Mouse (Mus musculus) liver, embryonic 16.5 days (tissue): ENCODE data around the gene Dusp14. TPM values are rescaled to one million over a fixed set of nuclear protein-coding genes. Genes with fewer than 3 reads are reported as not detected.

Experiments
- ATAC-seq: fragments of 200-750 bp; cut with Nextera tagmentation; 2 replicates; pipeline ENCODE4 v1.8.0; 2017; ENCODE audit warnings: low read depth, mild to moderate bottlenecking, moderate number of reproducible peaks, moderate library complexity
- H3K27ac ChIP-seq: fragments of 300-500 bp; sonication (generic); 2 replicates; pipeline ENCODE4 v1.5.1; 2014; ENCODE audit warnings: mild to moderate bottlenecking, low read length
- H3K27me3 ChIP-seq: fragments of 300-500 bp; sonication (generic); 2 replicates; pipeline ENCODE4 v1.6.1; 2014; ENCODE audit warnings: low read depth, low read length, mixed read lengths; ENCODE audit not compliant: control insufficient read depth, insufficient read depth
- H3K36me3 ChIP-seq: fragments of 300-500 bp; sonication (generic); 2 replicates; pipeline ENCODE4 v1.6.1; 2014; ENCODE audit warnings: mild to moderate bottlenecking; ENCODE audit not compliant: control insufficient read depth, insufficient read depth
- H3K4me1 ChIP-seq: fragments of 300-500 bp; sonication (generic); 2 replicates; pipeline ENCODE4 v1.6.1; 2014; ENCODE audit warnings: low read depth, low read length, mixed read lengths; ENCODE audit not compliant: control insufficient read depth
- H3K4me2 ChIP-seq: fragments of 300-500 bp; sonication (generic); 2 replicates; pipeline ENCODE4 v1.6.1; 2014; ENCODE audit warnings: low read depth, low read length, mixed read lengths
- H3K4me3 ChIP-seq: fragments of 300-500 bp; sonication (generic); 2 replicates; pipeline ENCODE4 v1.5.1; 2014; ENCODE audit warnings: low read depth, mild to moderate bottlenecking, low read length
- H3K9ac ChIP-seq: fragments of 300-500 bp; sonication (generic); 2 replicates; pipeline ENCODE4 v1.6.1; 2014; ENCODE audit warnings: low read depth, low read length
- H3K9me3 ChIP-seq: fragments of 300-500 bp; sonication (generic); replicated peaks from 2 replicates; pipeline ENCODE4 v1.6.1; 2016; ENCODE audit warnings: low read length; ENCODE audit not compliant: control insufficient read depth
- WGBS: fragments of 180-500 bp; shearing (Covaris S2); extraction: QIAGEN DNeasy Blood & Tissue Kit; methylation state at CpG from one replicate; pipeline ENCODE4 v1.1.7; 2014; ENCODE audit not compliant: insufficient replicate concordance; 5-methylcytosine and 5-hydroxymethylcytosine counted together
- polyA plus RNA-seq: library from polyadenylated mRNA; unstranded; fragments of >200 nt; fragmentation: Nextera tagmentation; extraction: Ambion mirVana; gene quantifications from 2 replicates; pipeline ENCODE4 v1.2.1, GENCODE M21; 2015

Dusp14 gene
- polyA plus RNA-seq = 1.5 and 1.8 TPM in 2 replicates

DNA sequence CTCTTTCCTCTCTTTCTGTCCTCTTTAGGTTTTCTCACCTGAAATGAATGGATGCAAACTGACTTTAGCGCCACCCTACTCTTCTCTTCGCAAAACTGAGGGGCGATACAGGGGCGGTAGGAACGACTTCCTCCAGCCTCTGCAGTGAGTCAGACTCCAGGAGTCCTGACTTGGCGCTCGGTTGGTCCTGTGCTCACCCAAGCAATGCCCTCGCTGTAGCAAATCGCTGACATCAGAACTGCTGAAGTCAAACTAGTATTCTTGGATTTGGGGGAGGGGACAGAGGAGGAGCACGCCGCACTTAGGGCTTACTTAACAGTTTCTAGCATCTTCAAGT is at the start of gene Dusp14:
Dusp14 (minus strand) TSS at position 228 of the 337 bp plus-strand sequence.
- WGBS = 8% methylated on average over 11 of the region's 11 CpGs
- H3K4me3 ChIP-seq = peak within 1 kb of the TSS; percentile 54
- H3K9me3 ChIP-seq = no peaks in the 10 kb centered on the region
- H3K4me2 ChIP-seq = peak within 1 kb of the TSS; percentile 60
- ATAC-seq = no peak
- H3K27me3 ChIP-seq = peaks cover 44% of the 10 kb centered on the region
- peaks cover 6% of the 10 kb centered on the region for H3K4me1 ChIP-seq
- H3K9ac ChIP-seq = 0 out of 2 replicates have a peak within 1 kb of the TSS, but pooled peaks have one; percentile 6
- no peaks in the 10 kb centered on the region for H3K36me3 ChIP-seq
- H3K27ac ChIP-seq = no peak within 1 kb of the TSS

DNA sequence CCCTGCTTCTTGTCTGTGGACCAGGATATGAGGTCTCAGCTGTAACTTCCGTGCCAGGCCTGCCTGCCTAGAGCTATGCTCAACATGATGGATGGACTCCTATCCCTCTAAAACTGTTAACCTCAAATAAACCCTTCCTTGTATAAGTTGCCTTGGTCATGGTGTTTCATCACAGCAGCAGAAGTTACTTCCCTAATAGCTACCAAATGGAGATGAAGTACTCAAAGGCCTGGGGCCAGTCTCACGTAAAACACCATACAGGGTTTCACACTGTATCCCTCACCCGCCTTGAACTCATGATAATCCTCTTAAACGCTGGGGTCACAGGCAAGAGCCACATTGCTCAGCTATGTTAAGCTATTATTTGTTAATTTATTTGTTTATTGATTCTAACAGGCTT is 48.4 kb upstream of the Dusp14 start:
- no peak for ATAC-seq
- Histone ChIP-seq H3K9me3 (no peaks in the 10 kb centered on the region), H3K4me2 (no peak overlapping the region), H3K4me1 (no peaks in the 10 kb centered on the region; the same call in 1 of the 2 replicates), H3K4me3 (no peak overlapping the region), H3K27me3 (no peaks in the 10 kb centered on the region), H3K9ac (no peak overlapping the region), H3K27ac (no peak overlapping the region), H3K36me3 (0 out of 2 replicates have a peak, but pooled peaks cover 2% of the 10 kb centered on the region)
- 70% methylated on average over 4 of the region's 4 CpGs for WGBS

DNA sequence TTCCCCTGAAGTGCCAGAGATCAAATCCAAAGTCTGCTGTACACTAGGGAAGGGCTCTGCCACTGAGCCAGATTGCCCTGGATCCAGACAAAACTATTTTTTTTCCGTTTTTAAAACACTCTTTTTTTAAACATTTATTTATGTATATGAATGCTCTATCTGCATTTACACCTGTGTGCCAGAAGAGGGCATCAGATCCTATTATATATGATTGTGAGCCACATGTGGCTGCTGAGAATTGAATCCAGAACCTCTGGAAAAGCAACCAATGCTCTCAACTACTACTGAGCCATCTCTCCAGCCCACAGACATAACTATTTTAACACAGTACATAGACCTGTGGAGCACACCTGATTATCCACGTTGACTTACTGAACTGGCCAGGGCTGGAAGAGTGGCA is 47.2 kb upstream of the Dusp14 start:
- Histone ChIP-seq H3K4me1 (no peaks in the 10 kb centered on the region; the same call in 1 of the 2 replicates), H3K36me3 (0 out of 2 replicates have a peak, but pooled peaks cover 2% of the 10 kb centered on the region), H3K9ac (no peak overlapping the region), H3K27ac (no peak overlapping the region), H3K27me3 (no peaks in the 10 kb centered on the region), H3K9me3 (no peaks in the 10 kb centered on the region), H3K4me3 (no peak overlapping the region), H3K4me2 (no peak overlapping the region)
- no peak for ATAC-seq
- 52% methylated on average over 2 of the region's 2 CpGs for WGBS

DNA sequence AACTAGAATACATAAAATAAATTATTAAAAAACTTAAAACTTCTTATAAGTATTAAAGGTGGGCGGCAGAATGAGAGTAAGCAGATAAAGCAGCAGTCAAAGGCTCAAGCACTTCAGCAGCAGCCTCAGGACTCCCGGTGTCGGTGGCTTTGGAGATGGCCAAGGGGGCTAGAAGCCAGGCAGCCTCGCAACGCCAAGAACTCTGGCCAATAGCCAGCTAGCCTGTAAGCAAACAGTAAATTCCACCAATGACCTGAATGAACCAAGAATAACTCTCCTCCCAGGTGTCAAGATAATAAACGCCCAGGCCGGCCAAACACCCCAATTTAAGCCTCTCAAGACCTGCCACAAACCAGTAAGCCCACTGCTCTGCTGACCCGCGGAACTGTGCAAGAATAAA is 46.6 kb upstream of the Dusp14 start:
- 84% methylated on average over 9 of the region's 9 CpGs for WGBS
- H3K27ac ChIP-seq = no peak overlapping the region
- H3K4me2 ChIP-seq = no peak overlapping the region
- H3K36me3 ChIP-seq = 0 out of 2 replicates have a peak, but pooled peaks cover 2% of the 10 kb centered on the region
- H3K9ac ChIP-seq = no peak overlapping the region
- no peaks in the 10 kb centered on the region; the same call in 1 of the 2 replicates for H3K4me1 ChIP-seq
- no peaks in the 10 kb centered on the region for H3K9me3 ChIP-seq
- no peaks in the 10 kb centered on the region for H3K27me3 ChIP-seq
- no peak for ATAC-seq
- H3K4me3 ChIP-seq = no peak overlapping the region

DNA sequence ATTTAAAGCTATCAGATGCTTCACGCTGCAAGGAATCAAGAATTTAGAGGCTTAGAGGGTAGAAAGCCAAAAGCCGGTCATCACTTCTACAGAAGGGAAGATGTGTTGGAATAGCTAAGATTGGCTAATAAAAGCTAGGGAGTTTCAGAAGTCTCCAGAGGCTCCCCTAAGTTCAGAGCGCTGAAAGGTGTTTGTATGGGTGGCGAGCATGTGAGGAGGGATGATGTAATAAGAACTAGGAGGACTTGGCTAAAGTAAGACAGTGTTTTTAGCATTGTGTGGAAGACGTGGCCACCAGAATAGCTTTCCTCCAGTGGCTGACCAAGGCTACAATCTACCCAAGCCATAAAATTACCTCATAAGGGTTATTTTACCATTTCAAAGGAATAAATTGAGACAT is 44.6 kb upstream of the Dusp14 start:
- Histone ChIP-seq H3K4me3 (no peak overlapping the region), H3K27me3 (no peaks in the 10 kb centered on the region), H3K27ac (no peak overlapping the region), H3K4me1 (no peaks in the 10 kb centered on the region; the same call in 1 of the 2 replicates), H3K36me3 (peaks cover 5% of the 10 kb centered on the region; the same call in 1 of the 2 replicates), H3K9me3 (no peaks in the 10 kb centered on the region), H3K9ac (no peak overlapping the region), H3K4me2 (no peak overlapping the region)
- ATAC-seq = no peak
- WGBS = 80% methylated on average over 5 of the region's 5 CpGs

DNA sequence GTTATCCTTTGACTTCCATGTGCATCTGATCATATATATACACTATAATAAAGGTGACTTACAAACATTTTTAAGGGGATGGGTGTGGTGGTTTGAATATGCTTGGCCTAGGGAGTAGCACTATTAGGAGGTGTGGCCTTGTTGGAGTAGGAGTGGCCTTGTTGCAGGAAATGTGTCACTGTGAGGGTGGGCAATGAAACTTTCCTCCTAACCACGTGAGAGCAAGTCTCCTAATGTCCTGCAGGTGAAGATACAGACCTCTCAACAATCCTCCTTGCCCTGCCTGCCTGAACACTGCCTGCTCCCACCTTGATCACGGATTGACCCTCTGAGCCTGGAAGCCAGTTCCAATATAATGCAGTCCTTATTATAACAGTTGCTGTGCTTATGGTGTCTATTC is 38.1 kb upstream of the Dusp14 start:
- no peak overlapping the region for H3K27ac ChIP-seq
- no peak overlapping the region for H3K9ac ChIP-seq
- 44% methylated on average over 2 of the region's 2 CpGs for WGBS
- H3K36me3 ChIP-seq = peaks cover 10% of the 10 kb centered on the region; the same call in 1 of the 2 replicates
- no peak for ATAC-seq
- no peak overlapping the region for H3K4me2 ChIP-seq
- no peaks in the 10 kb centered on the region for H3K27me3 ChIP-seq
- no peaks in the 10 kb centered on the region for H3K4me1 ChIP-seq
- H3K9me3 ChIP-seq = no peaks in the 10 kb centered on the region
- no peak overlapping the region for H3K4me3 ChIP-seq

DNA sequence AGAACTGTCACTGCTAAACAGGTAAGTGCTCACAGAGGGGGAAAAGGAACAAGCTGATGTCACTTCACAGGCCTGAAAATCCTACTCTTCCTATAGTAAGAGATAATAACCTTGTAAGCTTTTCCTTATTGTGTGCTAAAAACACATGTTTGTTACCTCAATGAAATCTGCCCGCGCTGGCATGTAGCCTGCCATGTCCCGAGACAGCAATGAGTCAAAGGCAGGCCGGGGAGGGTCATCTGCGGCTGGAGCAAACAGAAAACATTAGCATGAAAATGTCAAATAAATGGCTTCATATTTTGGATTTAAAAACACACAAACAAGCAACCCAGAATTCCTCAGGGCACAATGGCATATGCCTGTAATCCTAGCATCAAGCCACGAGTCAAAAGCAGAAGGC is 35.0 kb upstream of the Dusp14 start:
- Histone ChIP-seq H3K4me1 (no peaks in the 10 kb centered on the region), H3K27ac (no peak overlapping the region), H3K27me3 (no peaks in the 10 kb centered on the region), H3K4me3 (no peak overlapping the region), H3K4me2 (no peak overlapping the region), H3K9me3 (no peaks in the 10 kb centered on the region), H3K9ac (no peak overlapping the region), H3K36me3 (peaks cover 6% of the 10 kb centered on the region; the same call in 1 of the 2 replicates)
- WGBS = 83% methylated on average over 6 of the region's 6 CpGs
- no peak for ATAC-seq

DNA sequence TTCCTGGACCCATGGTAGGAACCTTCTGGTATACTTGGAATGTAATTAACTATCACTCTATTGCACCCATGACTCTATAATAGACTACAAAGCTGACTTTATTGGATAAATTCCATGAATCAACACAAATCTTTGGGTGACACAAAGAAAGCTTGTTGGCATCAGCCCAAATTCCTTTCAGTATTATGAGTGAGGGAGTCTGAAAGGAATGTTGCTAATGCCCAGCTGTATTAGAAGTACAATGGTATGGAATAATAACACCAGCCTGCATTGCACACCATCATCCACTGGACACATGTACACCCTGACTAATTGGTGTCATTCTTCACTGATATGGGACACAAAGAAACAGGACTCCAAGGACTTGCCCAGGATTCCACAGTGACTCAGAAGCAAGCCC is 32.1 kb upstream of the Dusp14 start:
- no peak for ATAC-seq
- Histone ChIP-seq H3K36me3 (peaks cover 6% of the 10 kb centered on the region; the same call in 1 of the 2 replicates), H3K4me1 (no peaks in the 10 kb centered on the region), H3K4me2 (no peak overlapping the region), H3K27ac (no peak overlapping the region), H3K27me3 (no peaks in the 10 kb centered on the region), H3K9me3 (no peaks in the 10 kb centered on the region), H3K9ac (no peak overlapping the region), H3K4me3 (no peak overlapping the region)

DNA sequence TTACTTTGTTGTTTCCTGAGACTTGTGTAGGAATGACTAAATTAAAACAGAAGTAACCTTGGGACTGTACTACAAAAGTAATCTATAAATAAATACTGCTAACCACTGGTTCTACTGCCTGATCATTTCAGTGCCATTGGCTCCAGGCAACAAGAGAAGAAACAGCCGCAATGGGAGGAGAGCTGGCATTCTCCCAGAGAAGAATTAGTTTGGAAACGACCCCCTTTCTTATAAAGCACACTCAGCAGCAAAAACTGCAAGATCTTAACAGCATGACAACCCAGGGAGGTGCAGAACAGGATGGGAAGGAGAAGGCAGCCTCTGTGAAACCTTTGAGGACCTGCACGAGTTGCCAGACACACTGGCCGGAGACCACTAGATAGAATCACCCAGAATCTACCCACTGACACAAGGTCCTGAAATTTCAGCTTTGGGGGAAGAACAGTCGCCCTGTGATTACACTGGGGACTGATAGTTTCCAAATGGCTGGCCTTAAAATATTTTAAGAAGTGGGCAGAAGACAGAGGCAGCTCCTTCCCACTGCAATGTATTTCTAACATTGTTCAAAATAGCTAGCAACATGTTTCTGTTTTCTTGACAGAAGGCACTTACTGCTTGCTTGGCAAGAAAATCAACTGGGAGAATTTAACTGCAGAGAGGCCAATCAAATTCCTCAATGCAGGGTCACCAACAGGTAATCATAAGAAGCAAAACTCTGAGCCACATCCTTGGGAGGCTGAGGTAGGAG is 28.4 kb upstream of the Dusp14 start:
- Histone ChIP-seq H3K36me3 (no peaks in the 10 kb centered on the region; the same call in 1 of the 2 replicates), H3K27me3 (no peaks in the 10 kb centered on the region), H3K9me3 (no peaks in the 10 kb centered on the region), H3K4me2 (no peak overlapping the region), H3K4me1 (no peaks in the 10 kb centered on the region), H3K4me3 (no peak overlapping the region), H3K27ac (no peak overlapping the region), H3K9ac (no peak overlapping the region)
- WGBS = 66% methylated on average over 5 of the region's 5 CpGs
- no peak for ATAC-seq
